Mouse (Mus musculus) heart, embryonic 16.5 days (tissue): ENCODE measurements around the gene Tmsb15b2. TPM values are rescaled to one million over a fixed set of nuclear protein-coding genes. Genes with fewer than 3 reads are reported as not detected.
"Not testable (repeated sequence)": the region's sequence is repeated elsewhere in the genome, so short reads cannot be mapped to it uniquely, and the experiment has no call there.

Experiments used
- ATAC-seq: fragments of 200-750 bp; cut with Nextera tagmentation; replicated peaks from 2 replicates; pipeline ENCODE4 v1.8.0; 2017; ENCODE audit warnings: moderate number of reproducible peaks; ENCODE audit not compliant: insufficient read depth, low FRiP score; ENCODE audit errors: extremely low read depth
- H3K27ac ChIP-seq: fragments of 300-500 bp; sonication (generic); 2 replicates; pipeline ENCODE4 v1.5.1; 2014; ENCODE audit warnings: mild to moderate bottlenecking, low read length, control low read depth, moderate library complexity
- H3K27me3 ChIP-seq: fragments of 300-500 bp; sonication (generic); 2 replicates; pipeline ENCODE4 v1.6.1; 2014; ENCODE audit warnings: low read length, mixed read lengths; ENCODE audit not compliant: control insufficient read depth, insufficient read depth
- H3K36me3 ChIP-seq: fragments of 300-500 bp; sonication (generic); 2 replicates; pipeline ENCODE4 v1.6.1; 2014; ENCODE audit not compliant: control insufficient read depth, insufficient read depth
- H3K4me1 ChIP-seq: fragments of 300-500 bp; sonication (generic); 2 replicates; pipeline ENCODE4 v1.6.1; 2014; ENCODE audit warnings: low read length, mixed read lengths; ENCODE audit not compliant: control insufficient read depth, insufficient read depth
- H3K4me2 ChIP-seq: fragments of 300-500 bp; sonication (generic); 2 replicates; pipeline ENCODE4 v1.6.1; 2014; ENCODE audit warnings: low read depth, mild to moderate bottlenecking, control low read depth, low read length
- H3K4me3 ChIP-seq: fragments of 300-500 bp; sonication (generic); 2 replicates; pipeline ENCODE4 v1.5.1; 2014; ENCODE audit warnings: mild to moderate bottlenecking, control low read depth, low read length
- H3K9ac ChIP-seq: fragments of 300-500 bp; sonication (generic); 2 replicates; pipeline ENCODE4 v1.6.1; 2014; ENCODE audit warnings: low read length, control low read depth
- H3K9me3 ChIP-seq: fragments of 300-500 bp; sonication (generic); replicated peaks from 2 replicates; pipeline ENCODE4 v1.6.1; 2016; ENCODE audit warnings: low read length; ENCODE audit not compliant: control insufficient read depth
- WGBS: fragments of 180-500 bp; shearing (Covaris S2); extraction: QIAGEN DNeasy Blood & Tissue Kit; methylation state at CpG from one replicate; pipeline ENCODE4 v1.1.7; 2014; 5-methylcytosine and 5-hydroxymethylcytosine counted together
- polyA plus RNA-seq: library from polyadenylated mRNA; unstranded; fragments of >200 nt; fragmentation: Nextera tagmentation; extraction: Ambion mirVana; gene quantifications from 2 replicates; pipeline ENCODE4 v1.2.1, GENCODE M21; 2015

Tmsb15b2 gene
- 8.4 and 10.8 TPM in 2 replicates for polyA plus RNA-seq

DNA sequence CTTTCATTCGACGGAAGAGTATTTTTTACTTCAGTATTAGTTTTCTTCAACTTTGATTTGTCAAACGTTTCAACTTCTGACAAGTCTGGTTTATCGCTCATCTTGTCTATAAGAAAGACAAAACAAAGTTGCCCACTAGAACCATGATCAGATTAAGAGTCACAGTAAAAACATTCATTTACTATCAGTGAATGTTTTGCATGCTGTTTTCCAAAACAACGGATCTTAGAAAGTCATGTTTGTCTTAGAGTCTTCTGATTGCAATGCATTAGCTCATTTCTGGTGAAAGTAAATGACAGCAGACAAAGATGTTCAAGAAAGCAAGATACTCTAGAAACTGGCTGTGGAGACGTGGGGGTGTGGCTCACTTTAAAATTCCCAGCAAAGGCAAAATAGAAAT lies at the start of gene Tmsb15b2:
Gene Tmsb15b2, minus strand, starts transcription at position 101 of the 400 bp plus-strand sequence.
- not testable (repeated sequence) for H3K9me3 ChIP-seq, H3K4me1 ChIP-seq, H3K27ac ChIP-seq, H3K27me3 ChIP-seq, H3K36me3 ChIP-seq, ATAC-seq
- peak within 1 kb of the TSS; percentile 66 for H3K4me2 ChIP-seq
- peak within 1 kb of the TSS; percentile 66 for H3K9ac ChIP-seq
- peak within 1 kb of the TSS; percentile 46 for H3K4me3 ChIP-seq
- WGBS = 82% methylated on average over 6 of the region's 6 CpGs

GRCm38 (mm10) chrX:137019310-137019709 lies 44.0 kb upstream of the Tmsb15b2 start:
- Histone ChIP-seq H3K9me3 (no peaks in the 10 kb centered on the region), H3K4me2 (no peak overlapping the region), H3K27me3 (no peaks in the 10 kb centered on the region), H3K36me3 (no peaks in the 10 kb centered on the region), H3K9ac (no peak overlapping the region), H3K4me1 (no peaks in the 10 kb centered on the region), H3K4me3 (no peak overlapping the region), H3K27ac (no peak overlapping the region)
- ATAC-seq = peak; percentile 23; the same call in 1 of the 2 replicates
- 20% methylated on average over 1 of the region's 1 CpGs for WGBS

GRCm38 (mm10) chrX:137017668-137018067 lies 42.4 kb upstream of the Tmsb15b2 start:
- Histone ChIP-seq H3K4me1 (no peaks in the 10 kb centered on the region), H3K9me3 (no peaks in the 10 kb centered on the region), H3K4me3 (no peak overlapping the region), H3K9ac (no peak overlapping the region), H3K36me3 (no peaks in the 10 kb centered on the region), H3K27ac (no peak overlapping the region), H3K4me2 (no peak overlapping the region), H3K27me3 (no peaks in the 10 kb centered on the region)
- 67% methylated on average over 1 of the region's 1 CpGs for WGBS
- ATAC-seq = no peak

- no peaks in the 10 kb centered on the region for H3K4me1 ChIP-seq
- no peak overlapping the region for H3K4me3 ChIP-seq
- no peaks in the 10 kb centered on the region for H3K9me3 ChIP-seq
- 44% methylated on average over 6 of the region's 6 CpGs for WGBS
- ATAC-seq = no peak
- no peak overlapping the region for H3K4me2 ChIP-seq
- no peak overlapping the region for H3K27ac ChIP-seq
- no peaks in the 10 kb centered on the region for H3K36me3 ChIP-seq
- H3K9ac ChIP-seq = no peak overlapping the region
- H3K27me3 ChIP-seq = no peaks in the 10 kb centered on the region
These were observed 39.9 kb upstream of the Tmsb15b2 start for GRCm38 (mm10) chrX:137015099-137015709.

- H3K27ac ChIP-seq = no peak overlapping the region
- no peak for ATAC-seq
- H3K4me3 ChIP-seq = no peak overlapping the region
- H3K9me3 ChIP-seq = no peaks in the 10 kb centered on the region
- no peaks in the 10 kb centered on the region for H3K36me3 ChIP-seq
- no peak overlapping the region for H3K9ac ChIP-seq
- H3K4me1 ChIP-seq = no peaks in the 10 kb centered on the region
- peaks cover 3% of the 10 kb centered on the region; the same call in 1 of the 2 replicates for H3K27me3 ChIP-seq
- 57% methylated on average over 2 of the region's 2 CpGs for WGBS
- no peak overlapping the region for H3K4me2 ChIP-seq
These were observed 21.0 kb upstream of the Tmsb15b2 start for GRCm38 (mm10) chrX:136996256-136996655.

DNA sequence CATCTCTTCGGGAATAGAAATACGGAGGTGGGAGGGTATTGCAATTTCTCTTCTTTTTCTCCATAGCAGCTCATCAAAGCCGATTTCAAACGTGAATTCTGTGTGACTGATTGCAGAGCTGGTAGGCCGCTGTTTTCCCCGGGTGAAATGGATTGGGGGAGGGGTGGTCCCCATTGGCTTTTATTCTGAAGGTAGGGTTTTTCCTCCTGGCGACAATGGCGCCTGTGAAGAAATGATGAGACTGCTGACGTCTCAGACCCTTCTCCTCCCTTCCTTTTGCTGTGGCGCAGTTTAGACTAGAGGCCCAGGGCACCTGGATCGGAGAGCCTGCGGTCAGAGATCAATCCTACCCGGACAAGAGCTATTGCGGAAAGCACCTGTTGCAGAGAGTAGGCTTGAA lies 18.3 kb upstream of the Tmsb15b2 start:
- 37% methylated on average over 14 of the region's 14 CpGs for whole genome bisulfite sequencing
- Histone ChIP-seq H3K36me3 (no peaks in the 10 kb centered on the region), H3K4me1 (no peaks in the 10 kb centered on the region), H3K9me3 (no peaks in the 10 kb centered on the region), H3K27me3 (peaks cover 3% of the 10 kb centered on the region; the same call in 1 of the 2 replicates), H3K4me2 (peak overlapping the region; percentile 52), H3K4me3 (no peak overlapping the region; the same call in 1 of the 2 replicates), H3K9ac (no peak overlapping the region), H3K27ac (no peak overlapping the region)
- ATAC-seq = no peak

GRCm38 (mm10) chrX:136992978-136993547 lies 17.8 kb upstream of the Tmsb15b2 start, which contains the start of gene Zcchc18:
Zcchc18 (plus strand) TSS chrX:136993155.
- Histone ChIP-seq H3K36me3 (no peaks in the 10 kb centered on the region), H3K9me3 (no peaks in the 10 kb centered on the region), H3K9ac (no peak within 1 kb of the TSS), H3K27me3 (peaks cover 3% of the 10 kb centered on the region; the same call in 1 of the 2 replicates), H3K27ac (no peak within 1 kb of the TSS), H3K4me1 (no peaks in the 10 kb centered on the region), H3K4me3 (peak within 1 kb of the TSS; percentile 30), H3K4me2 (peak within 1 kb of the TSS; percentile 52)
- WGBS = 11% methylated on average over 26 of the region's 26 CpGs
- ATAC-seq = peak; percentile 92

- Histone ChIP-seq H3K27me3 (peaks cover 3% of the 10 kb centered on the region; the same call in 1 of the 2 replicates), H3K9me3 (no peaks in the 10 kb centered on the region), H3K4me3 (peak overlapping the region; percentile 30), H3K27ac (no peak overlapping the region), H3K9ac (no peak overlapping the region), H3K4me2 (peak overlapping the region; percentile 52), H3K36me3 (no peaks in the 10 kb centered on the region), H3K4me1 (no peaks in the 10 kb centered on the region)
- 20% methylated on average over 19 of the region's 19 CpGs for WGBS
- peak; percentile 6; the same call in 1 of the 2 replicates for ATAC-seq
These were observed 17.1 kb upstream of the Tmsb15b2 start for GRCm38 (mm10) chrX:136992191-136992965.

- no peak overlapping the region for H3K27ac ChIP-seq
- H3K4me1 ChIP-seq = no peaks in the 10 kb centered on the region
- WGBS = 44% methylated on average over 2 of the region's 2 CpGs
- H3K9ac ChIP-seq = no peak overlapping the region
- H3K4me3 ChIP-seq = no peak overlapping the region
- H3K4me2 ChIP-seq = no peak overlapping the region
- no peak for ATAC-seq
- H3K36me3 ChIP-seq = no peaks in the 10 kb centered on the region
- H3K9me3 ChIP-seq = no peaks in the 10 kb centered on the region
- H3K27me3 ChIP-seq = peaks cover 3% of the 10 kb centered on the region; the same call in 1 of the 2 replicates
These were observed 16.0 kb upstream of the Tmsb15b2 start for GRCm38 (mm10) chrX:136991274-136991673.
